Mouse (Mus musculus) heart, embryonic 13.5 days (tissue): ENCODE measurements around the gene Mvk. TPM values are rescaled to one million over a fixed set of nuclear protein-coding genes. Genes with fewer than 3 reads are reported as not detected.

ENCODE experiments used
- ATAC-seq: fragments of 200-750 bp; cut with Nextera tagmentation; 2 replicates; pipeline ENCODE4 v1.8.0; 2017; ENCODE audit warnings: moderate TSS enrichment; ENCODE audit not compliant: insufficient number of reproducible peaks, low FRiP score, low TSS enrichment; ENCODE audit errors: extremely low read depth
- H3K27ac ChIP-seq: fragments of 300-500 bp; sonication (generic); replicated peaks from 2 replicates; pipeline ENCODE4 v1.5.1; 2015; ENCODE audit warnings: moderate library complexity, mild to moderate bottlenecking, inconsistent platforms
- H3K27me3 ChIP-seq: fragments of 300-500 bp; sonication (generic); replicated peaks from 2 replicates; pipeline ENCODE4 v1.6.1; 2015; ENCODE audit warnings: mild to moderate bottlenecking, inconsistent platforms
- H3K36me3 ChIP-seq: fragments of 300-500 bp; sonication (generic); 2 replicates; pipeline ENCODE4 v1.6.1; 2015; ENCODE audit warnings: mild to moderate bottlenecking, inconsistent platforms
- H3K4me1 ChIP-seq: fragments of 300-500 bp; sonication (generic); 2 replicates; pipeline ENCODE4 v1.6.1; 2015; ENCODE audit warnings: inconsistent platforms
- H3K4me2 ChIP-seq: fragments of 300-500 bp; sonication (generic); 2 replicates; pipeline ENCODE4 v1.6.1; 2015; ENCODE audit warnings: inconsistent platforms, mild to moderate bottlenecking, moderate library complexity
- H3K4me3 ChIP-seq: fragments of 300-500 bp; sonication (generic); 2 replicates; pipeline ENCODE4 v1.5.1; 2015; ENCODE audit warnings: moderate library complexity, mild to moderate bottlenecking, inconsistent platforms
- H3K9ac ChIP-seq: fragments of 300-500 bp; sonication (generic); 2 replicates; pipeline ENCODE4 v1.6.1; 2015; ENCODE audit warnings: inconsistent platforms, mild to moderate bottlenecking, moderate library complexity
- H3K9me3 ChIP-seq: fragments of 300-500 bp; sonication (generic); 2 replicates; pipeline ENCODE4 v1.6.1; 2016; ENCODE audit warnings: inconsistent platforms
- WGBS: fragments of 180-500 bp; shearing (Covaris S2); methylation state at CpG from one replicate; pipeline ENCODE4 v1.1.7; 2015; ENCODE audit warnings: mixed read lengths; 5-methylcytosine and 5-hydroxymethylcytosine counted together
- polyA plus RNA-seq: library from polyadenylated mRNA; unstranded; fragments of >200 nt; fragmentation: Nextera tagmentation; extraction: Ambion mirVana; gene quantifications from 2 replicates; pipeline ENCODE4 v1.2.1, GENCODE M21; 2015

The Mvk gene
- polyA plus RNA-seq, 1 experiment from 2014 or later = 21.0 TPM

DNA sequence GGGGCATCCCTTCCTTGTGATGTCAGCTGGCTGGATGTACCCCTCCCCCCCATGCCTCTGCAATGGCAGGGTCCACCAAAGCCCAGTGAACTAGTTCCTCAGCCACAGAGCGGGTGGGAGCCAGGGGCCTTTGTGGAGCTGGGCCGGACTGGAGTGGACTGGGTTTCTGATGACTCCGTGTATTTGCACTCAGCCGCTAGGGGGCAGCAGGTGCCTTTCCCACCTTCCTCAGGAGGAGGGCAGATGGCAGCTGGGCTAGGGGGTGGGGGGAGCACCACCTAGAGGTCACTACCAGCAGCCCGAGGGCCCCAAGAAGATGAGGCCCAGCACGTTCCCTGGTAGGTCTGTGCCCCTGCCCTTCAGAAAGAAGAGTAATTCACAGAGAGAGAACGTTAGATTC, 17.2 kb downstream of the Mvk start:
- no peak overlapping the region for H3K4me2 ChIP-seq
- no peak overlapping the region for H3K27ac ChIP-seq
- H3K9me3 ChIP-seq = no peaks in the 10 kb centered on the region
- H3K4me3 ChIP-seq = no peak overlapping the region
- WGBS = 7% methylated on average over 7 of the region's 7 CpGs
- peaks cover 18% of the 10 kb centered on the region for H3K27me3 ChIP-seq
- ATAC-seq = peak; percentile 21; the same call in 1 of the 2 replicates
- H3K36me3 ChIP-seq = no peaks in the 10 kb centered on the region
- peaks cover 39% of the 10 kb centered on the region for H3K4me1 ChIP-seq
- no peak overlapping the region for H3K9ac ChIP-seq

DNA sequence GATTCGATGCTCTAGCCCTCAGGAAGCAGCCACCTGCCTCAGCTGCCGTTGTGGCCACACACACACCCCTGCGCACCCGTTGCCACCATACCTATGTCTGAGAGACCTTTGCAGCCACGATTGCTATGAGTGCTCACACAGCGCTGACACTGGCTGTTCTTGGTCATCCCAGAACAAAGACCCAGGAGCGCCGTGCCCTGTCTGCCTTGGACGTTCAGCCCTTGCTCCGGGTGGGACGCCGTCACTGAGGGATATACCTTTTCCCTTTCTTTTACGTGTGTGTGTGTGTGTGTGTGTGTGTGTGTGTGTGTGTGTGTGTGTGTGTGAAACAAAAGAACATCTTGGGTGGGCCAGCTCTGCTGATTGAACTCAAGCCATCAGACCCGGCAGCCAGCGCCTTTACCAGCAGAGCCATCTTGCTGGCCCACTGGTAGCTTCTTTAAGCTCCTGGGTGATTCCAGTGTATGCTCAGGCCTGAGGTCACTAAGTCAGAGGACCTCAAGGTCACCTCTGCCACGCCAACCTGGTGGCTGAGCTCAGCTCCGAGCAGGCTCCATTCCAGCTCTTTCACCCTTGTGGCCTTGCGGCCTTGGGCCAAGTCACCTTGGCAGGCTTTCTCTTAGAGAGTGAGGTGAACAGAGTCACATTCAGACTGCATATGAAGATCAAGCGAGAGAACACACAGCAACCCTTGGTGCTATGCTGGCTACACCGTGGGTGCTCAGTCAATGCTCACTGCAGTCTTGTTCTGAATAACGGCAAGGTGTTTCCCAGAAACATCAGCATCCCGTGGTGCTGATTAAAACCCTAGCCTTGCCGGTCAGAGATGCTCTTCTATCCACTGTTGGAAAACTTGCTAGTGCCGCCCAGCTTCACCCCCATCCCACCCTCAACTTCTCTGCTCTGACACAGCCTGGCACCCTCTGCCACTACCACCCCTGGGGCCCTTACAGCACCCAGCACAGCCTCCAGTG, 18.3 kb downstream of the Mvk start:
- Histone ChIP-seq H3K4me1 (peaks cover 44% of the 10 kb centered on the region), H3K27me3 (peaks cover 18% of the 10 kb centered on the region), H3K36me3 (no peaks in the 10 kb centered on the region), H3K27ac (no peak overlapping the region), H3K9me3 (no peaks in the 10 kb centered on the region), H3K4me3 (no peak overlapping the region), H3K9ac (no peak overlapping the region), H3K4me2 (no peak overlapping the region)
- no peak for ATAC-seq
- WGBS = 80% methylated on average over 23 of the region's 24 CpGs

GRCm38 (mm10) chr5:114464561-114464960, 20.5 kb downstream of the Mvk start:
- Histone ChIP-seq H3K27me3 (peaks cover 9% of the 10 kb centered on the region; the same call in 1 of the 2 replicates), H3K4me2 (no peak overlapping the region), H3K4me3 (no peak overlapping the region), H3K4me1 (peaks cover 44% of the 10 kb centered on the region), H3K36me3 (no peaks in the 10 kb centered on the region), H3K27ac (no peak overlapping the region), H3K9ac (no peak overlapping the region), H3K9me3 (no peaks in the 10 kb centered on the region)
- 69% methylated on average over 2 of the region's 2 CpGs for WGBS
- ATAC-seq = no peak

DNA sequence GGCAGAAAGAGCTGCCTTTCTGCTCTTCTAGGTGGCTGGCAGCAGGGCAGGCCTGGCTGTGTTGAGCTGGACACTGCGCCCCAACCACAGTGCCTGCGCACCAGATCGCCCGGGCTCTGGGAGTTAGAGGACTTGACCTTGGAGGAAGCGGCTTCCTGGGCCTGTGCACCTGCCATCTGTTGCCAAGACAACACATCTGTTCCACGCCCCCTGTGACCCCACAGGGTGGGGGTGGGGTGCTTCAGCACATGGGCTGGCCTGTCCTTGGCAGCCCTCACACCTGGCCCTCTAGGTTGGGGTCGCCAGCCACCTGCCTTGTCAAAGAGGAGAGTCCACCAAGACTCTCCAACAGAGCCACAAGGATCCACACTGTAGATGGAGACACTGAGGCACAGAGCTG, 21.6 kb downstream of the Mvk start:
- no peak for ATAC-seq
- no peaks in the 10 kb centered on the region for H3K36me3 ChIP-seq
- no peaks in the 10 kb centered on the region for H3K27me3 ChIP-seq
- H3K27ac ChIP-seq = no peak overlapping the region
- H3K9me3 ChIP-seq = no peaks in the 10 kb centered on the region
- H3K9ac ChIP-seq = 0 out of 2 replicates have a peak overlapping the region, but pooled peaks have one; percentile 28
- H3K4me3 ChIP-seq = no peak overlapping the region
- H3K4me2 ChIP-seq = no peak overlapping the region
- 72% methylated on average over 7 of the region's 7 CpGs for WGBS
- peaks cover 44% of the 10 kb centered on the region for H3K4me1 ChIP-seq

GRCm38 (mm10) chr5:114467019-114467418, 22.9 kb downstream of the Mvk start:
- Histone ChIP-seq H3K9ac (peak overlapping the region; percentile 63), H3K4me2 (peak overlapping the region; percentile 66), H3K4me3 (peak overlapping the region; percentile 42), H3K27me3 (no peaks in the 10 kb centered on the region), H3K9me3 (no peaks in the 10 kb centered on the region), H3K36me3 (no peaks in the 10 kb centered on the region), H3K4me1 (peaks cover 38% of the 10 kb centered on the region), H3K27ac (peak overlapping the region; percentile 86)
- under 1% methylated on average over 11 of the region's 11 CpGs for WGBS
- peak; percentile 32; the same call in 1 of the 2 replicates for ATAC-seq

DNA sequence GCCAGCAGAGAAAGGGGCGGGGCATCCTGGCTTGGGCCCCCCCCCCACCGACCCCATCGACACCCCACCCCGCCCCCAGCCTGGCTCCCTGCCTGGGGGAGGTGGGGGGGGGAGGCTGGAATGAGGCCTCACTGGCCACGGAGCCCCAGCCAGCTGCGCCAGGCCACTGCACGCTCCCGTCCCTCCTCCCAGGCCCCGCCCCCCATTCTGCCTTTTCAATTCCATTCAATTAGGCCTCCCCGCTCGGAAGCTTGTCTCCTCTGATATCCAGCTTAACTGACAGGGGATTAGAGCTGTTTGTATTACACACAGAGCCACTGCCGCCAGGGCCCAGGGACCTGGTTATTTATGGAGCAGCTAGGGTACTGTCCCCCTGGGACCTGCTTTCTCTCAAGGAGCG, 23.4 kb downstream of the Mvk start:
- Histone ChIP-seq H3K9me3 (no peaks in the 10 kb centered on the region), H3K4me3 (peak overlapping the region; percentile 42), H3K27ac (peak overlapping the region; percentile 86), H3K4me2 (peak overlapping the region; percentile 66), H3K9ac (peak overlapping the region; percentile 63), H3K4me1 (peaks cover 35% of the 10 kb centered on the region), H3K27me3 (no peaks in the 10 kb centered on the region), H3K36me3 (no peaks in the 10 kb centered on the region)
- WGBS = 0% methylated on average over 11 of the region's 13 CpGs
- peak; percentile 66; the same call in 1 of the 2 replicates for ATAC-seq

GRCm38 (mm10) chr5:114468007-114468406, 23.9 kb downstream of the Mvk start:
- Histone ChIP-seq H3K27ac (peak overlapping the region; percentile 86), H3K9ac (peak overlapping the region; percentile 63), H3K9me3 (no peaks in the 10 kb centered on the region), H3K27me3 (no peaks in the 10 kb centered on the region), H3K4me3 (peak overlapping the region; percentile 42), H3K4me1 (peaks cover 34% of the 10 kb centered on the region), H3K4me2 (peak overlapping the region; percentile 66), H3K36me3 (no peaks in the 10 kb centered on the region)
- WGBS = 57% methylated on average over 4 of the region's 4 CpGs
- no peak for ATAC-seq

DNA sequence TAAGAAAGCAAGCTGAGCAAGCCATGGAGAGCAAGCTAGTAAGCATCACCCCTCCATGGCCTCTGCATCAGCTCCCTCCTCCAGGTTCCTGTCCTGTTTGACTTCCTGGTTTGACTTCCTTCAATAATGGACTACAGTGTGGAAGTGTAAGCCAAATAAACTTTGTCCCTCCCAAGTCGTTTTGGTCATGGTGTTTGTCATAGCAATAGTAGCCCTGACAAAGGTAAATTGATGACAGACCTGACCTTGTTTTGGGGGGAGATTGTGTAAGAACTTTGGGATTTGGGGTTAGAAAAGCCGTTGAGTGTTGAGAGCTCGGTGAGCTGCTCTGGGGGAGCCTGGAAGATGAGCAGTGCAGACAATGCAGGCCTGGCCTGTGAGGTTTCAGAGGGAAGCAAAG, 26.3 kb downstream of the Mvk start:
- H3K9ac ChIP-seq = no peak overlapping the region
- peaks cover 26% of the 10 kb centered on the region for H3K4me1 ChIP-seq
- no peak overlapping the region for H3K27ac ChIP-seq
- H3K27me3 ChIP-seq = 0 out of 2 replicates have a peak, but pooled peaks cover 6% of the 10 kb centered on the region
- ATAC-seq = no peak
- no peak overlapping the region for H3K4me2 ChIP-seq
- H3K4me3 ChIP-seq = no peak overlapping the region
- whole genome bisulfite sequencing = 66% methylated on average over 3 of the region's 3 CpGs
- H3K36me3 ChIP-seq = no peaks in the 10 kb centered on the region
- no peaks in the 10 kb centered on the region for H3K9me3 ChIP-seq

DNA sequence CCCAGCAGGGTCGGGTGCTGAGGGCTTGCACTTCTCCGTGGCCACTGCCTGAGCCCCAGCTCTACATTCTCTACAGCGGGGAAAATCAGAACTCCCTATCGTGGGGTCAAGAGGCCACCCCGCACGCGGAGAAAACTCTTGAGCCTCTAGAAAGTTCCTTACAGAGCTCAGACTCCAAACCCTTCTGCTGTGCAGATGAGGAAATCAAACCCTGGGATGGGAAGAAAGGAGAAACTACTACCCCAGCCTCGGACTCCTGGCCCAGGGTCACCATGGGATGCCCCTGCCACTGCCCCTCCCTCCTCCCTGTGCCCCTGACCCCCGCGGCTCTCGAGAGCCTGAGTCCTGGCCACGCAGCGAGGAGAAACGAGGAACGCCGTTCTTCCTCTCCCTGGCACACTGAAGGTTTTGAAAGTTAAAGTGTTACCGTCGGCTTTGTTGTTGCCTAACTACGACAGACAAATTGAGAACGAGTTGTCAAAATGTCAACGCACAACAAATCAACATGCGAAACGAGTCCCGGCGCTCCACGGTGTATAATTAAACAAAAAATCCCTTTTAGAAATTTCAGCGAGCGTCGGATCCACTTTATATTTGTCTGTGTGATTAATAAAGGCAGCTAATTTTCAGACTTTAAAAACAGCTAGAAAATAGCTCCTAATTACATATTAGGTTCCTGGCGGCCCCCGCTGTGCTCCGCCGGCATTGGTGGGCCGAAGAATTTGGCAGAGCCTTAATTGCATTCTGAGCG, 30.8 kb downstream of the Mvk start:
- Histone ChIP-seq H3K27me3 (peaks cover 10% of the 10 kb centered on the region; the same call in 1 of the 2 replicates), H3K4me2 (no peak overlapping the region), H3K4me1 (no peaks in the 10 kb centered on the region), H3K4me3 (no peak overlapping the region), H3K9ac (no peak overlapping the region), H3K36me3 (no peaks in the 10 kb centered on the region), H3K27ac (no peak overlapping the region), H3K9me3 (no peaks in the 10 kb centered on the region)
- no peak for ATAC-seq
- WGBS = 59% methylated on average over 35 of the region's 35 CpGs

GRCm38 (mm10) chr5:114478267-114478666, 34.2 kb downstream of the Mvk start:
- no peaks in the 10 kb centered on the region for H3K36me3 ChIP-seq
- H3K4me3 ChIP-seq = no peak overlapping the region
- WGBS = 84% methylated on average over 12 of the region's 12 CpGs
- ATAC-seq = no peak
- peaks cover 5% of the 10 kb centered on the region; the same call in 1 of the 2 replicates for H3K4me1 ChIP-seq
- H3K9me3 ChIP-seq = no peaks in the 10 kb centered on the region
- no peak overlapping the region for H3K27ac ChIP-seq
- peaks cover 10% of the 10 kb centered on the region; the same call in 1 of the 2 replicates for H3K27me3 ChIP-seq
- no peak overlapping the region for H3K4me2 ChIP-seq
- no peak overlapping the region for H3K9ac ChIP-seq

DNA sequence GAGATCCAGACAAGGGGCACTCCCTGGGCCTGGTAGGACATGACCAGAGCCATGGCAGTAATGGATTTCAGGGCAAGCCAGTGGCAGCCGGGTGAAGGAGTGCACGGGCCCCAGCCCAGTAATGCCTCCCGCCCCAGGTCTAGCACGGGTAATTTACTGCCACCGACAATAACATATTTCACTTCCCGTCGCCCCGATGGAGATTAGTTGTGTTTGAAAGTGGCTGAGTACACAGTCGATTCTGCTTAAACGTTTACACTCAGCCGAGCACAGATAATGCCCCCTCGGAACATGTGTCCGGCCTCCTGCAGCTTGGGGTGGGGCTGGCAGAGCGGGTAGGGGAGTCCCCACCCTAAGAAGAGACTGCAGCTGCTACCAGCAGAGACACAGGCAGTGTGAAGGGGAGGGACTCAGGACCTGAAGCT, 38.5 kb downstream of the Mvk start:
- Histone ChIP-seq H3K4me1 (peaks cover 5% of the 10 kb centered on the region; the same call in 1 of the 2 replicates), H3K9ac (no peak overlapping the region), H3K9me3 (no peaks in the 10 kb centered on the region), H3K36me3 (no peaks in the 10 kb centered on the region), H3K27me3 (no peaks in the 10 kb centered on the region), H3K27ac (no peak overlapping the region), H3K4me3 (no peak overlapping the region), H3K4me2 (0 out of 2 replicates have a peak overlapping the region, but pooled peaks have one; percentile 11)
- ATAC-seq = no peak
- 35% methylated on average over 14 of the region's 14 CpGs for WGBS
